Mouse (Mus musculus): ENCODE data around the gene Slc35g2. TPM values are rescaled to one million over a fixed set of nuclear protein-coding genes. Genes with fewer than 3 reads are reported as not detected.

Slc35g2 gene
- polyA plus RNA-seq, 1 experiment, result not detected

- Histone ChIP-seq H3K36me3 (ENCODE audit: control insufficient read depth, insufficient read depth) (no peaks in the 10 kb centered on the region), H3K79me2 (ENCODE audit: control insufficient read depth, insufficient read depth) (no peaks in the 10 kb centered on the region), H3ac (ENCODE audit: control insufficient read depth, insufficient read length, low read depth) (no peak overlapping the region), H3K79me3 (ENCODE audit: low read depth) (no peaks in the 10 kb centered on the region), H3K27me3 (ENCODE audit: control insufficient read depth, insufficient read depth, insufficient read length) (no peaks in the 10 kb centered on the region), H3K4me3 (ENCODE audit: insufficient read depth, poor library complexity, severe bottlenecking) (no peak overlapping the region)
- TF ChIP-seq FOSL1 (IDR thresholded peaks at IDR 0.05; ENCODE audit: insufficient read depth, low read length, poor library complexity, severe bottlenecking), result no peak
- no peak for TF ChIP-seq CTCF (IDR thresholded peaks at IDR 0.05; ENCODE audit: control insufficient read depth, insufficient read depth, insufficient read length)
- TF ChIP-seq CEBPB (IDR thresholded peaks at IDR 0.05; ENCODE audit: low read depth), result no peak
- TF ChIP-seq MYOG (IDR thresholded peaks at IDR 0.05; ENCODE audit: control insufficient read depth, extremely low read depth, insufficient read length), result no peak
- no peak for TF ChIP-seq MYOD1 (IDR thresholded peaks at IDR 0.05; ENCODE audit: control insufficient read depth, insufficient read length, low read depth)
- no peak for TF ChIP-seq MAX (IDR thresholded peaks at IDR 0.05)
- TF ChIP-seq USF1 (IDR thresholded peaks at IDR 0.05; ENCODE audit: low read depth), result no peak
Observed at GRCm38 (mm10) chr9:100571511-100571910, 621 bp upstream of the Slc35g2 start.

DNA sequence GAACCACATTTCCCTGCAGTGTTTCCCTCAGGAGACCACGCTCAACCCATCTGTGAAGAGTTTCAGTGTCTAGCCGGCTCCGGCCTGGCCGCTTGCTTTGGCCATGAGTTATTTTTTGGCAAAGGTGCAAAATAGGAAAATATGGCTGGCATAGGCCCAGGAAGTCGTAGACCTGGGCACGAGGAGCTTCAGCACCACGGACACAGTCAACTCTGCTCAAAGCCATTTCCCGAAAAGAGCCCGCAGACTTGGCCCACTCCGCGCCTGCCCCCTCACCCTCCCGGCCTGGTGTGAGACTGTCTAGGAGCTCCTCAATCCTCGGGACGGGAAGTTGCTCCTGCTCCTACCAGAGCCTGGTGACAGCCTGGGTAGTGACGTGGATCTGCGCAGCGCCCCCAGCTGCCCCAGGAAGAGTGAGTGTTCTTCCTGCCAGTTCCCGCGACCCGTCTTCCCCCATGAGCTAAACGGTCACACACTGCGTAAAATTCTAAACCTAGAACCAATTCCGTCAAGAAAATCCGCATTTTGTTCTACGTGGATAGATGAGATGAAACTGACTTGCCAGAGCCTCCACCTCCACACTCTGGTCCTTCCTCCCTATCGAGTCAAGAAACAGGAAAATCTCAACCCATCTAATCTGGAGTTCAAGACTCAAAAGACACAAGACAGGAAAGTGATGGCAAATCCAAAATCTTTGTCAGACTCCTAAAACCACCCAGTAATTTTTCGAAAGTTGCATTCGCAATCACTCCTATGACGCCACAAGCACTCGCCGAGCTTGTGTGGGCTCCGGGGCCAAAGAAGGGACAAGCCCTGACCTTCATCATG is 878 bp downstream of the Slc35g2 start:
- no peaks in the 10 kb centered on the region for H3K27me3 ChIP-seq (ENCODE audit: control insufficient read depth, insufficient read depth, insufficient read length)
- no peak for TF ChIP-seq CEBPB (IDR thresholded peaks at IDR 0.05; ENCODE audit: low read depth)
- no peak for TF ChIP-seq FOSL1 (IDR thresholded peaks at IDR 0.05; ENCODE audit: insufficient read depth, low read length, poor library complexity, severe bottlenecking)
- no peak for TF ChIP-seq MYOD1 (IDR thresholded peaks at IDR 0.05; ENCODE audit: control insufficient read depth, insufficient read length, low read depth)
- TF ChIP-seq CTCF (IDR thresholded peaks at IDR 0.05; ENCODE audit: control insufficient read depth, insufficient read depth, insufficient read length), result no peak
- no peak for TF ChIP-seq USF1 (IDR thresholded peaks at IDR 0.05; ENCODE audit: low read depth)
- TF ChIP-seq MAX (IDR thresholded peaks at IDR 0.05), result no peak
- no peak for TF ChIP-seq MYOG (IDR thresholded peaks at IDR 0.05; ENCODE audit: control insufficient read depth, extremely low read depth, insufficient read length)
- H3K36me3 ChIP-seq (ENCODE audit: control insufficient read depth, insufficient read depth), result no peaks in the 10 kb centered on the region

GRCm38 (mm10) chr9:100560251-100560890 is 10.5 kb downstream of the Slc35g2 start:
- no peak overlapping the region for H3ac ChIP-seq (ENCODE audit: control insufficient read depth, insufficient read length, low read depth)
- TF ChIP-seq MYOD1 (IDR thresholded peaks at IDR 0.05; ENCODE audit: control insufficient read depth, insufficient read length, low read depth) (no peak), MYOG (IDR thresholded peaks at IDR 0.05; ENCODE audit: control insufficient read depth, extremely low read depth, insufficient read length) (no peak), CEBPB (IDR thresholded peaks at IDR 0.05; ENCODE audit: low read depth) (no peak), MAX (IDR thresholded peaks at IDR 0.05) (no peak)
- H3K4me3 ChIP-seq (ENCODE audit: insufficient read depth, poor library complexity, severe bottlenecking), result no peak overlapping the region
- no peaks in the 10 kb centered on the region for H3K79me3 ChIP-seq (ENCODE audit: low read depth)
- no peaks in the 10 kb centered on the region for H3K27me3 ChIP-seq (ENCODE audit: control insufficient read depth, insufficient read depth, insufficient read length)
- H3K79me2 ChIP-seq (ENCODE audit: control insufficient read depth, insufficient read depth), result no peaks in the 10 kb centered on the region
- no peaks in the 10 kb centered on the region for H3K36me3 ChIP-seq (ENCODE audit: control insufficient read depth, insufficient read depth)

More for the DNA sequence above, 878 bp downstream of the Slc35g2 start:
- no peaks in the 10 kb centered on the region for H3K79me3 ChIP-seq (ENCODE audit: low read depth)
- H3K79me2 ChIP-seq (ENCODE audit: control insufficient read depth, insufficient read depth), result no peaks in the 10 kb centered on the region
- H3K4me3 ChIP-seq (ENCODE audit: insufficient read depth, poor library complexity, severe bottlenecking), result no peak overlapping the region
- no peak overlapping the region for H3ac ChIP-seq (ENCODE audit: control insufficient read depth, insufficient read length, low read depth)

DNA sequence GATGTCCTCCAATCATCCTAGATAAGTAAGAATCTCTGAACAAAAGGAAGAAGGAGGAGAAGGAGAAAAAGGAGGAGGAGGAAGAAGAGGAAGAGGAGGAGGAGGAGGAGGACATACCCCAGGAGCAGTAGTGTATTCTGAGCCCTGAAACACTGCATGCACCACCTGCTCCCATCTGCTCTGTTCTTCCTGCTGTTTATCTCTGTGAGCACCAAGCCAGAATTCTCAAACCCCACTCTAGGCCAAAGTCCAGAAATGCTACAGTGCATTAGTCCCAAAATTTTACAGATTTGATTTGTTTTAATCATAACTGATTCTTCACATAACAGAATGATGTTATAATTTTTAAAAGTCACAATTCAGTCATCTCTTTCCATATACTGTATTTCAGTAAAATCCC is 11.9 kb downstream of the Slc35g2 start:
- H3K4me3 ChIP-seq (ENCODE audit: insufficient read depth, poor library complexity, severe bottlenecking), result no peak overlapping the region
- H3ac ChIP-seq (ENCODE audit: control insufficient read depth, insufficient read length, low read depth), result no peak overlapping the region
- TF ChIP-seq CEBPB (IDR thresholded peaks at IDR 0.05; ENCODE audit: low read depth), result no peak
- no peak for TF ChIP-seq MYOD1 (IDR thresholded peaks at IDR 0.05; ENCODE audit: control insufficient read depth, insufficient read length, low read depth)
- TF ChIP-seq USF1 (IDR thresholded peaks at IDR 0.05; ENCODE audit: low read depth), result no peak
- TF ChIP-seq FOSL1 (IDR thresholded peaks at IDR 0.05; ENCODE audit: insufficient read depth, low read length, poor library complexity, severe bottlenecking), result no peak
- TF ChIP-seq CTCF (IDR thresholded peaks at IDR 0.05; ENCODE audit: control insufficient read depth, insufficient read depth, insufficient read length), result no peak
- TF ChIP-seq MYOG (IDR thresholded peaks at IDR 0.05; ENCODE audit: control insufficient read depth, extremely low read depth, insufficient read length), result no peak
- TF ChIP-seq MAX (IDR thresholded peaks at IDR 0.05), result no peak
- H3K36me3 ChIP-seq (ENCODE audit: control insufficient read depth, insufficient read depth), result no peaks in the 10 kb centered on the region
- no peaks in the 10 kb centered on the region for H3K27me3 ChIP-seq (ENCODE audit: control insufficient read depth, insufficient read depth, insufficient read length)
- H3K79me3 ChIP-seq (ENCODE audit: low read depth), result no peaks in the 10 kb centered on the region
- H3K79me2 ChIP-seq (ENCODE audit: control insufficient read depth, insufficient read depth), result no peaks in the 10 kb centered on the region

GRCm38 (mm10) chr9:100558023-100558573 is 12.8 kb downstream of the Slc35g2 start:
- H3K36me3 ChIP-seq (ENCODE audit: control insufficient read depth, insufficient read depth), result no peaks in the 10 kb centered on the region
- no peak overlapping the region for H3K4me3 ChIP-seq (ENCODE audit: insufficient read depth, poor library complexity, severe bottlenecking)
- no peaks in the 10 kb centered on the region for H3K79me2 ChIP-seq (ENCODE audit: control insufficient read depth, insufficient read depth)
- no peaks in the 10 kb centered on the region for H3K79me3 ChIP-seq (ENCODE audit: low read depth)
- TF ChIP-seq CEBPB (IDR thresholded peaks at IDR 0.05; ENCODE audit: low read depth) (no peak), MYOD1 (IDR thresholded peaks at IDR 0.05; ENCODE audit: control insufficient read depth, insufficient read length, low read depth) (no peak), MAX (IDR thresholded peaks at IDR 0.05) (no peak), FOSL1 (IDR thresholded peaks at IDR 0.05; ENCODE audit: insufficient read depth, low read length, poor library complexity, severe bottlenecking) (no peak), MYOG (IDR thresholded peaks at IDR 0.05; ENCODE audit: control insufficient read depth, extremely low read depth, insufficient read length) (no peak), CTCF (IDR thresholded peaks at IDR 0.05; ENCODE audit: control insufficient read depth, insufficient read depth, insufficient read length) (no peak), USF1 (IDR thresholded peaks at IDR 0.05; ENCODE audit: low read depth) (no peak)
- H3K27me3 ChIP-seq (ENCODE audit: control insufficient read depth, insufficient read depth, insufficient read length), result no peaks in the 10 kb centered on the region
- H3ac ChIP-seq (ENCODE audit: control insufficient read depth, insufficient read length, low read depth), result no peak overlapping the region

Measured in C2C12 (cell line).